Mouse (Mus musculus) megakaryocyte, embryonic 14.5 days (primary cell): Measurements from ENCODE around the gene Dynll1.

Experiments
- FLI1 ChIP-seq: IDR thresholded peaks from 2 replicates; pipeline ENCODE4 v1.6.1; 2012; ENCODE audit warnings: low read length, inconsistent platforms, mixed read lengths
- GATA1 ChIP-seq: IDR thresholded peaks from 3 replicates; pipeline ENCODE4 v1.6.1; 2012; ENCODE audit warnings: mixed read lengths, low read length, inconsistent platforms, borderline replicate concordance

GRCm38 (mm10) chr5:115313668-115313943 lies 12.8 kb upstream of the Dynll1 start:
- TF ChIP-seq GATA1 (no peak), FLI1 (no peak)
